Mouse (Mus musculus): Measurements from ENCODE around the gene Gm49510. TPM values are rescaled to one million over a fixed set of nuclear protein-coding genes. Genes with fewer than 3 reads are reported as not detected.

Gm49510 gene
- polyA plus RNA-seq, 1 experiment from 2014 or later = 0.32 TPM

GRCm38 (mm10) chr15:78956351-78956750 is 56.9 kb downstream of the Gm49510 start:
- Histone ChIP-seq H3K9me3 (replicated peaks; ENCODE audit: control insufficient read depth, low read length) (no peaks in the 10 kb centered on the region), H3K4me1 (ENCODE audit: control insufficient read depth, insufficient read depth, low read length) (peaks cover 8% of the 10 kb centered on the region; the same call in 1 of the 2 replicates), H3K4me2 (ENCODE audit: low read depth, low read length) (no peak overlapping the region), H3K27ac (ENCODE audit: low read length) (no peak overlapping the region), H3K36me3 (ENCODE audit: control insufficient read depth, insufficient read depth, low read length) (no peaks in the 10 kb centered on the region), H3K9ac (ENCODE audit: low read length) (no peak overlapping the region), H3K27me3 (ENCODE audit: control insufficient read depth, insufficient read depth, low read length) (no peaks in the 10 kb centered on the region), H3K4me3 (replicated peaks; ENCODE audit: low read length) (no peak overlapping the region)
- 74% methylated on average over 4 of the region's 4 CpGs for WGBS
- no peak for ATAC-seq (ENCODE audit: insufficient read depth, low FRiP score)

GRCm38 (mm10) chr15:78957021-78957420 is 57.6 kb downstream of the Gm49510 start:
- 46% methylated on average over 15 of the region's 15 CpGs for WGBS
- H3K9me3 ChIP-seq (replicated peaks; ENCODE audit: control insufficient read depth, low read length) = no peaks in the 10 kb centered on the region

GRCm38 (mm10) chr15:78959537-78959936 is 60.1 kb downstream of the Gm49510 start:
- 73% methylated on average over 11 of the region's 11 CpGs for WGBS
- ATAC-seq (ENCODE audit: insufficient read depth, low FRiP score) = peak; percentile 39; the same call in 1 of the 2 replicates
- H3K4me2 ChIP-seq (ENCODE audit: low read depth, low read length) = no peak overlapping the region; the same call in 1 of the 2 replicates

More at GRCm38 (mm10) chr15:78957021-78957420, 57.6 kb downstream of the Gm49510 start:
- Histone ChIP-seq H3K4me2 (ENCODE audit: low read depth, low read length) (no peak overlapping the region), H3K27ac (ENCODE audit: low read length) (no peak overlapping the region), H3K9ac (ENCODE audit: low read length) (peak overlapping the region; percentile 42; the same call in 1 of the 2 replicates), H3K36me3 (ENCODE audit: control insufficient read depth, insufficient read depth, low read length) (no peaks in the 10 kb centered on the region), H3K4me3 (replicated peaks; ENCODE audit: low read length) (no peak overlapping the region), H3K27me3 (ENCODE audit: control insufficient read depth, insufficient read depth, low read length) (no peaks in the 10 kb centered on the region), H3K4me1 (ENCODE audit: control insufficient read depth, insufficient read depth, low read length) (peaks cover 8% of the 10 kb centered on the region; the same call in 1 of the 2 replicates)
- ATAC-seq (ENCODE audit: insufficient read depth, low FRiP score) = no peak

GRCm38 (mm10) chr15:78960088-78960487 is 60.6 kb downstream of the Gm49510 start:
- Histone ChIP-seq H3K9me3 (replicated peaks; ENCODE audit: control insufficient read depth, low read length) (no peaks in the 10 kb centered on the region), H3K4me2 (ENCODE audit: low read depth, low read length) (no peak overlapping the region; the same call in 1 of the 2 replicates), H3K27me3 (ENCODE audit: control insufficient read depth, insufficient read depth, low read length) (no peaks in the 10 kb centered on the region), H3K4me1 (ENCODE audit: control insufficient read depth, insufficient read depth, low read length) (peaks cover 8% of the 10 kb centered on the region; the same call in 1 of the 2 replicates), H3K4me3 (replicated peaks; ENCODE audit: low read length) (no peak overlapping the region), H3K36me3 (ENCODE audit: control insufficient read depth, insufficient read depth, low read length) (no peaks in the 10 kb centered on the region), H3K9ac (ENCODE audit: low read length) (no peak overlapping the region), H3K27ac (ENCODE audit: low read length) (no peak overlapping the region)
- WGBS = 58% methylated on average over 4 of the region's 4 CpGs
- ATAC-seq (ENCODE audit: insufficient read depth, low FRiP score) = peak; percentile 72; the same call in 1 of the 2 replicates

More at GRCm38 (mm10) chr15:78959537-78959936, 60.1 kb downstream of the Gm49510 start:
- no peaks in the 10 kb centered on the region for H3K9me3 ChIP-seq (replicated peaks; ENCODE audit: control insufficient read depth, low read length)
- no peaks in the 10 kb centered on the region for H3K36me3 ChIP-seq (ENCODE audit: control insufficient read depth, insufficient read depth, low read length)
- no peak overlapping the region for H3K27ac ChIP-seq (ENCODE audit: low read length)
- no peaks in the 10 kb centered on the region for H3K27me3 ChIP-seq (ENCODE audit: control insufficient read depth, insufficient read depth, low read length)
- no peak overlapping the region for H3K4me3 ChIP-seq (replicated peaks; ENCODE audit: low read length)
- H3K9ac ChIP-seq (ENCODE audit: low read length) = no peak overlapping the region
- H3K4me1 ChIP-seq (ENCODE audit: control insufficient read depth, insufficient read depth, low read length) = peaks cover 8% of the 10 kb centered on the region; the same call in 1 of the 2 replicates

GRCm38 (mm10) chr15:78962885-78963284 is 63.4 kb downstream of the Gm49510 start:
- peak; percentile 45; the same call in 1 of the 2 replicates for ATAC-seq (ENCODE audit: insufficient read depth, low FRiP score)
- H3K9me3 ChIP-seq (replicated peaks; ENCODE audit: control insufficient read depth, low read length) = no peaks in the 10 kb centered on the region
- no peak overlapping the region for H3K27ac ChIP-seq (ENCODE audit: low read length)
- no peaks in the 10 kb centered on the region for H3K27me3 ChIP-seq (ENCODE audit: control insufficient read depth, insufficient read depth, low read length)
- 36% methylated on average over 2 of the region's 2 CpGs for WGBS
- peaks cover 8% of the 10 kb centered on the region; the same call in 1 of the 2 replicates for H3K4me1 ChIP-seq (ENCODE audit: control insufficient read depth, insufficient read depth, low read length)
- H3K4me2 ChIP-seq (ENCODE audit: low read depth, low read length) = no peak overlapping the region
- H3K4me3 ChIP-seq (replicated peaks; ENCODE audit: low read length) = no peak overlapping the region
- no peaks in the 10 kb centered on the region for H3K36me3 ChIP-seq (ENCODE audit: control insufficient read depth, insufficient read depth, low read length)
- no peak overlapping the region for H3K9ac ChIP-seq (ENCODE audit: low read length)

Small RNAs within 50 kb of the gene (microRNA-seq; reads per million reads assigned to microRNA genes)
- gene Mir6955 = not detected

Other genes starting within 250 kb of the Gm49510 start
- gene Elfn2, start 180.9 kb upstream of the Gm49510 start, polyA plus RNA-seq (2015; fragmentation: Nextera tagmentation; extraction: Ambion mirVana) = 0.07 and 0.17 TPM in 2 replicates
- gene Mfng, start 126.2 kb upstream of the Gm49510 start, polyA plus RNA-seq (2015; fragmentation: Nextera tagmentation; extraction: Ambion mirVana) = 18.5 and 18.7 TPM in 2 replicates
- gene Card10, start 96.6 kb upstream of the Gm49510 start, polyA plus RNA-seq (2015; fragmentation: Nextera tagmentation; extraction: Ambion mirVana) = 4.0 and 4.4 TPM in 2 replicates
- 47.9 and 52.2 TPM in 2 replicates for gene Cdc42ep1, start 57.0 kb upstream of the Gm49510 start, polyA plus RNA-seq (2015; fragmentation: Nextera tagmentation; extraction: Ambion mirVana)
- gene Lgals2, start 44.1 kb upstream of the Gm49510 start, polyA plus RNA-seq (2015; fragmentation: Nextera tagmentation; extraction: Ambion mirVana) = 86.6 and 122 TPM in 2 replicates
- gene Gga1, start 22.5 kb upstream of the Gm49510 start, polyA plus RNA-seq (2015; fragmentation: Nextera tagmentation; extraction: Ambion mirVana) = 48.4 and 51.4 TPM in 2 replicates
- 42.1 and 44.5 TPM in 2 replicates for gene Sh3bp1, start 101 bp downstream of the Gm49510 start, polyA plus RNA-seq (2015; fragmentation: Nextera tagmentation; extraction: Ambion mirVana)
- 5.1 and 5.9 TPM in 2 replicates for gene Pdxp, start 14.3 kb downstream of the Gm49510 start, polyA plus RNA-seq (2015; fragmentation: Nextera tagmentation; extraction: Ambion mirVana)
- gene Lgals1, start 27.1 kb downstream of the Gm49510 start, polyA plus RNA-seq (2015; fragmentation: Nextera tagmentation; extraction: Ambion mirVana) = 1,528 and 1,531 TPM in 2 replicates
- gene Nol12, start 35.3 kb downstream of the Gm49510 start, polyA plus RNA-seq (2015; fragmentation: Nextera tagmentation; extraction: Ambion mirVana) = 45.6 and 46.9 TPM in 2 replicates
- 54.2 and 63.6 TPM in 2 replicates for gene Triobp, start 48.1 kb downstream of the Gm49510 start, polyA plus RNA-seq (2015; fragmentation: Nextera tagmentation; extraction: Ambion mirVana)
- 479 and 551 TPM in 2 replicates for gene H1f0, start 128.8 kb downstream of the Gm49510 start, polyA plus RNA-seq (2015; fragmentation: Nextera tagmentation; extraction: Ambion mirVana)
- gene Galr3, start 142.2 kb downstream of the Gm49510 start, polyA plus RNA-seq (2015; fragmentation: Nextera tagmentation; extraction: Ambion mirVana) = 0.26 and 0.43 TPM in 2 replicates
- 35.7 and 35.8 TPM in 2 replicates for gene Ankrd54, start 163.2 kb downstream of the Gm49510 start, polyA plus RNA-seq (2015; fragmentation: Nextera tagmentation; extraction: Ambion mirVana)
- 208 and 211 TPM in 2 replicates for gene Eif3l, start 175.5 kb downstream of the Gm49510 start, polyA plus RNA-seq (2015; fragmentation: Nextera tagmentation; extraction: Ambion mirVana)
- 10.4 and 11.2 TPM in 2 replicates for gene Micall1, start 209.2 kb downstream of the Gm49510 start, polyA plus RNA-seq (2015; fragmentation: Nextera tagmentation; extraction: Ambion mirVana)
- gene Polr2f, start 241.3 kb downstream of the Gm49510 start, polyA plus RNA-seq (2015; fragmentation: Nextera tagmentation; extraction: Ambion mirVana) = 281 and 302 TPM in 2 replicates
- gene 1700088E04Rik, start 241.6 kb downstream of the Gm49510 start, polyA plus RNA-seq (2015; fragmentation: Nextera tagmentation; extraction: Ambion mirVana) = 6.9 and 7.3 TPM in 2 replicates